Mouse (Mus musculus) cortical plate, adult 2 months (tissue): ENCODE measurements around the gene Rab43.
"Not testable (repeated sequence)": the region's sequence is repeated elsewhere in the genome, so short reads cannot be mapped to it uniquely, and the experiment has no call there.

Experiments used
- CTCF ChIP-seq: fragments of 200-500 bp; IDR thresholded peaks from 2 replicates; pipeline ENCODE4 v1.5.1; 2011; ENCODE audit warnings: mild to moderate bottlenecking, control low read depth, low read length; ENCODE audit not compliant: insufficient read depth; ENCODE audit errors: extremely low read depth
- POLR2A ChIP-seq: fragments of 200-500 bp; IDR thresholded peaks from 2 replicates; pipeline ENCODE4 v1.6.1; 2011; ENCODE audit warnings: mild to moderate bottlenecking, low read length, control low read depth; ENCODE audit not compliant: insufficient read depth; ENCODE audit errors: extremely low read depth

- TF ChIP-seq CTCF, POLR2A: not testable (repeated sequence)
These were observed 47.7 kb downstream of the Rab43 start for GRCm38 (mm10) chr6:87764296-87764695.
